Mouse (Mus musculus) ES-E14 (cell line): ENCODE measurements around the gene Sdk2.

Experiments used
- CHD2 ChIP-seq: IDR thresholded peaks from 2 replicates; pipeline ENCODE4 v1.6.1; 2014; ENCODE audit warnings: mild to moderate bottlenecking, low read depth, low read length, inconsistent platforms
- HCFC1 ChIP-seq: IDR thresholded peaks from 2 replicates; pipeline ENCODE4 v1.6.1; 2012; ENCODE audit warnings: low read length, inconsistent platforms, borderline replicate concordance; ENCODE audit not compliant: insufficient read depth
- ZC3H11A ChIP-seq: IDR thresholded peaks from 2 replicates; pipeline ENCODE4 v1.6.1; 2012; ENCODE audit warnings: low read depth, mild to moderate bottlenecking, inconsistent platforms, low read length, borderline replicate concordance
- ZNF384 ChIP-seq: IDR thresholded peaks from 2 replicates; pipeline ENCODE4 v1.6.1; 2012; ENCODE audit warnings: low read depth, low read length, inconsistent platforms

DNA sequence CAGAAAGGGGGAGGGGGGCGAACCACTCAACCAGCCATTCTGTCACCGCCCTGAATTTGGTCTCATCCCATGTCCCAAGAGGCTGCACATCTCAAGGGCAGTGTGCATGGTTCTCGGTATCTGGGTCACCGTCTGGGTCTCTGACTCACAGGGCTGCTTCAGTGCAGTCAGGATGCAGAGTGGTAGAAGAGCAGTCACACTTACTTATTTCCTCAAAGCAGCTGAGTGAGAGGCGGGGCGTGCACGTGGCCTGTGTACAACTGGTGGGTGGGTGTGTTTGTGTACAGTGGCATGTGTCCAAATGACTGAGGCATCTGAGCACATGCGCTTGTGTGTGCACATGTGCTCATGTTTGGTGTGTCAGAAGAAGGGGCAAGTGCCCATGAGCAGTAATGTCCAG lies 28.8 kb downstream of the Sdk2 start:
- no peak for TF ChIP-seq HCFC1
- no peak for TF ChIP-seq ZC3H11A
- no peak for TF ChIP-seq CHD2
- no peak for TF ChIP-seq ZNF384
